Mouse (Mus musculus) midbrain, embryonic 10.5 days (tissue): ENCODE results near the gene Rgs12. TPM values are rescaled to one million over a fixed set of nuclear protein-coding genes. Genes with fewer than 3 reads are reported as not detected.
A peak's percentile ranks its signal among the peaks of the same experiment; 100 is the strongest.

Experiments used
- DNase-seq: peaks from one replicate; pipeline ENCODE4 v3.0.0-alpha.2; 2017; ENCODE audit warnings: low spot score
- H3K27ac ChIP-seq: fragments of 300-500 bp; sonication (generic); replicated peaks from 2 replicates; pipeline ENCODE4 v1.5.1; 2016; ENCODE audit warnings: mild to moderate bottlenecking
- H3K27me3 ChIP-seq: fragments of 300-500 bp; sonication (generic); 2 replicates; pipeline ENCODE4 v1.6.1; 2016; ENCODE audit warnings: low read depth, mild to moderate bottlenecking; ENCODE audit not compliant: poor library complexity, severe bottlenecking
- H3K36me3 ChIP-seq: fragments of 300-500 bp; sonication (generic); 2 replicates; pipeline ENCODE4 v1.6.1; 2016; ENCODE audit warnings: mild to moderate bottlenecking, moderate library complexity
- H3K4me1 ChIP-seq: fragments of 300-500 bp; sonication (generic); 2 replicates; pipeline ENCODE4 v1.6.1; 2016
- H3K4me3 ChIP-seq: fragments of 300-500 bp; sonication (generic); 2 replicates; pipeline ENCODE4 v1.5.1; 2016; ENCODE audit warnings: mild to moderate bottlenecking, moderate library complexity
- H3K9me3 ChIP-seq: fragments of 300-500 bp; sonication (generic); replicated peaks from 2 replicates; pipeline ENCODE4 v1.6.1; 2016; ENCODE audit warnings: mild to moderate bottlenecking
- WGBS: fragments of 180-500 bp; shearing (Covaris S2); methylation state at CpG from one replicate; pipeline ENCODE4 v1.1.7; 2016; 5-methylcytosine and 5-hydroxymethylcytosine counted together
- polyA plus RNA-seq: library from polyadenylated mRNA; unstranded; fragments of >200 nt; fragmentation: Nextera tagmentation; extraction: Ambion mirVana; gene quantifications from 2 replicates; pipeline ENCODE4 v1.2.1, GENCODE M21; 2016

Rgs12 gene
- 62.9 and 74.4 TPM in 2 replicates for polyA plus RNA-seq

GRCm38 (mm10) chr5:34948861-34949760 is at the start of gene Rgs12:
Rgs12 (plus strand) TSS chr5:34949445.
- Histone ChIP-seq H3K4me1 (peaks cover 60% of the 10 kb centered on the region), H3K36me3 (peaks cover 32% of the 10 kb centered on the region), H3K4me3 (peak within 1 kb of the TSS; percentile 88), H3K27me3 (no peaks in the 10 kb centered on the region), H3K9me3 (peaks cover 12% of the 10 kb centered on the region; the same call in 1 of the 2 replicates), H3K27ac (peak within 1 kb of the TSS; percentile 99)
- under 1% methylated on average over 77 of the region's 84 CpGs for WGBS
- peak; percentile 94 for DNase-seq

- Histone ChIP-seq H3K27ac (no peak overlapping the region), H3K4me1 (no peaks in the 10 kb centered on the region), H3K36me3 (peaks cover 98% of the 10 kb centered on the region), H3K9me3 (no peaks in the 10 kb centered on the region), H3K27me3 (no peaks in the 10 kb centered on the region), H3K4me3 (no peak overlapping the region)
- 97% methylated on average over 6 of the region's 6 CpGs for WGBS
- DNase-seq: no peak
Measured at GRCm38 (mm10) chr5:34899787-34900469, 49.3 kb upstream of the Rgs12 start.

GRCm38 (mm10) chr5:34902371-34902770 is 46.9 kb upstream of the Rgs12 start:
- H3K36me3 ChIP-seq: peaks cover 98% of the 10 kb centered on the region
- no peak overlapping the region for H3K4me3 ChIP-seq
- no peaks in the 10 kb centered on the region for H3K9me3 ChIP-seq
- H3K27me3 ChIP-seq: no peaks in the 10 kb centered on the region
- no peak for DNase-seq
- no peaks in the 10 kb centered on the region for H3K4me1 ChIP-seq
- no peak overlapping the region for H3K27ac ChIP-seq

- Histone ChIP-seq H3K27ac (no peak overlapping the region), H3K36me3 (peaks cover 98% of the 10 kb centered on the region), H3K27me3 (no peaks in the 10 kb centered on the region), H3K9me3 (no peaks in the 10 kb centered on the region), H3K4me3 (no peak overlapping the region), H3K4me1 (no peaks in the 10 kb centered on the region; the same call in 1 of the 2 replicates)
- no peak for DNase-seq
- 93% methylated on average over 5 of the region's 5 CpGs for WGBS
Measured at GRCm38 (mm10) chr5:34902811-34903385, 46.3 kb upstream of the Rgs12 start.

GRCm38 (mm10) chr5:34904412-34904811 is 44.8 kb upstream of the Rgs12 start:
- Histone ChIP-seq H3K36me3 (peaks cover 98% of the 10 kb centered on the region), H3K27me3 (no peaks in the 10 kb centered on the region), H3K27ac (no peak overlapping the region), H3K4me1 (peaks cover 10% of the 10 kb centered on the region), H3K9me3 (no peaks in the 10 kb centered on the region), H3K4me3 (no peak overlapping the region)
- no peak for DNase-seq

GRCm38 (mm10) chr5:34907230-34907629 is 42.0 kb upstream of the Rgs12 start:
- H3K27ac ChIP-seq: no peak overlapping the region
- peaks cover 93% of the 10 kb centered on the region for H3K36me3 ChIP-seq
- H3K9me3 ChIP-seq: no peaks in the 10 kb centered on the region
- DNase-seq: no peak
- H3K27me3 ChIP-seq: no peaks in the 10 kb centered on the region
- no peak overlapping the region for H3K4me3 ChIP-seq
- 94% methylated on average over 4 of the region's 4 CpGs for WGBS
- H3K4me1 ChIP-seq: peaks cover 15% of the 10 kb centered on the region

GRCm38 (mm10) chr5:34907910-34908725 is 41.1 kb upstream of the Rgs12 start, which contains the start of gene Msantd1:
Msantd1 (plus strand) TSS chr5:34908012.
- Histone ChIP-seq H3K4me3 (no peak within 1 kb of the TSS), H3K9me3 (no peaks in the 10 kb centered on the region), H3K27me3 (no peaks in the 10 kb centered on the region), H3K36me3 (peaks cover 84% of the 10 kb centered on the region), H3K4me1 (peaks cover 15% of the 10 kb centered on the region), H3K27ac (peak within 1 kb of the TSS; percentile 38; the same call in 1 of the 2 replicates)
- WGBS: 80% methylated on average over 6 of the region's 6 CpGs
- DNase-seq: no peak

- H3K36me3 ChIP-seq: peaks cover 77% of the 10 kb centered on the region
- H3K4me1 ChIP-seq: peaks cover 15% of the 10 kb centered on the region
- no peak for DNase-seq
- whole genome bisulfite sequencing: 82% methylated on average over 9 of the region's 9 CpGs
- 0 out of 2 replicates have a peak overlapping the region, but pooled peaks have one; percentile 1 for H3K27ac ChIP-seq
- H3K4me3 ChIP-seq: no peak overlapping the region
- no peaks in the 10 kb centered on the region for H3K9me3 ChIP-seq
- H3K27me3 ChIP-seq: no peaks in the 10 kb centered on the region
Measured at GRCm38 (mm10) chr5:34908726-34909633, 40.3 kb upstream of the Rgs12 start.

GRCm38 (mm10) chr5:34909634-34910503 is 39.4 kb upstream of the Rgs12 start:
- no peak overlapping the region for H3K27ac ChIP-seq
- DNase-seq: no peak
- no peak overlapping the region for H3K4me3 ChIP-seq
- peaks cover 15% of the 10 kb centered on the region for H3K4me1 ChIP-seq
- H3K27me3 ChIP-seq: no peaks in the 10 kb centered on the region
- H3K9me3 ChIP-seq: no peaks in the 10 kb centered on the region
- H3K36me3 ChIP-seq: peaks cover 68% of the 10 kb centered on the region
- 93% methylated on average over 1 of the region's 1 CpGs for WGBS

GRCm38 (mm10) chr5:34910504-34910815 is 38.8 kb upstream of the Rgs12 start:
- H3K27ac ChIP-seq: no peak overlapping the region

GRCm38 (mm10) chr5:34915801-34916200 is 33.4 kb upstream of the Rgs12 start:
- DNase-seq: peak; percentile 69
- no peaks in the 10 kb centered on the region for H3K9me3 ChIP-seq
- H3K36me3 ChIP-seq: peaks cover 10% of the 10 kb centered on the region
- H3K4me3 ChIP-seq: no peak overlapping the region
- no peaks in the 10 kb centered on the region for H3K27me3 ChIP-seq
- 31% methylated on average over 1 of the region's 1 CpGs for WGBS
- H3K27ac ChIP-seq: peak overlapping the region; percentile 78
- H3K4me1 ChIP-seq: peaks cover 19% of the 10 kb centered on the region

More at GRCm38 (mm10) chr5:34910504-34910815, 38.8 kb upstream of the Rgs12 start:
- Histone ChIP-seq H3K4me1 (peaks cover 15% of the 10 kb centered on the region), H3K4me3 (no peak overlapping the region), H3K9me3 (no peaks in the 10 kb centered on the region), H3K36me3 (peaks cover 63% of the 10 kb centered on the region), H3K27me3 (no peaks in the 10 kb centered on the region)
- DNase-seq: no peak
- 85% methylated on average over 4 of the region's 4 CpGs for WGBS
